Mouse (Mus musculus) CH12.LX (cell line): ENCODE data around the gene Inppl1. TPM values are rescaled to one million over a fixed set of nuclear protein-coding genes. Genes with fewer than 3 reads are reported as not detected.

Experiments
- DNase-seq: peaks from one replicate; pipeline ENCODE4 v3.0.0-alpha.2; 2013; ENCODE audit errors: extremely low read depth
- H3K27ac ChIP-seq: 2 replicates; pipeline ENCODE4 v1.5.1; 2012; ENCODE audit warnings: low read depth, mild to moderate bottlenecking, control low read depth, moderate library complexity; ENCODE audit not compliant: insufficient read depth
- H3K27me3 ChIP-seq: replicated peaks from 2 replicates; pipeline ENCODE3; 2012; ENCODE audit warnings: inconsistent platforms
- H3K36me3 ChIP-seq, 2 experiments: replicated peaks in 1 of 2; 2 replicates each; pipeline versions ENCODE3 to v1.6.1; 2012; ENCODE audit warnings: inconsistent platforms in 1 of 2, low read length in 1 of 2, mild to moderate bottlenecking in 1 of 2, mixed read lengths in 1 of 2, moderate library complexity in 1 of 2; ENCODE audit not compliant: control insufficient read depth in 1 of 2, insufficient read depth in 1 of 2
- H3K4me1 ChIP-seq, 2 experiments: 2 replicates each; pipeline ENCODE4 v1.6.1; 2012; ENCODE audit warnings: inconsistent platforms in 1 of 2, moderate library complexity in 1 of 2; ENCODE audit not compliant: insufficient read depth in 2 of 2, control insufficient read depth in 1 of 2
- H3K4me2 ChIP-seq: 2 replicates; pipeline ENCODE4 v1.6.1; 2012; ENCODE audit warnings: low read depth, mild to moderate bottlenecking, control low read depth; ENCODE audit not compliant: poor library complexity, insufficient read depth, severe bottlenecking
- H3K4me3 ChIP-seq, 3 experiments: fragments of 150-350 bp in 1 of 3; sonication (generic) in 1 of 3; replicated peaks in 1 of 3; 2 replicates each; pipeline versions ENCODE3 to v1.5.1; 2011 to 2012; ENCODE audit warnings: low read depth in 2 of 3, low read length in 2 of 3, mild to moderate bottlenecking in 2 of 3, moderate library complexity in 2 of 3, control low read depth in 1 of 3, improper control_type of control experiment in 1 of 3, inconsistent platforms in 1 of 3, mixed read lengths in 1 of 3; ENCODE audit not compliant: poor library complexity in 1 of 3
- H3K79me2 ChIP-seq: replicated peaks from 2 replicates; pipeline ENCODE4 v1.6.1; 2012; ENCODE audit warnings: mild to moderate bottlenecking, moderate library complexity; ENCODE audit not compliant: control insufficient read depth, poor library complexity, insufficient read depth, severe bottlenecking; ENCODE audit errors: extremely low read depth
- H3K9ac ChIP-seq: 2 replicates; pipeline ENCODE4 v1.6.1; 2012; ENCODE audit warnings: low read depth, mild to moderate bottlenecking, control low read depth, moderate library complexity; ENCODE audit not compliant: insufficient read depth
- H3K9me3 ChIP-seq: replicated peaks from 2 replicates; pipeline ENCODE3; 2012; ENCODE audit warnings: low read length, inconsistent platforms, mixed read lengths
- BHLHE40 ChIP-seq: IDR thresholded peaks from 2 replicates; pipeline ENCODE4 v1.6.1; 2011; ENCODE audit warnings: mild to moderate bottlenecking, low read depth, low read length, improper control_type of control experiment
- CHD1 ChIP-seq: IDR thresholded peaks from 2 replicates; pipeline ENCODE4 v1.6.1; 2012; ENCODE audit warnings: low read depth, low read length, improper control_type of control experiment, inconsistent platforms
- CHD2 ChIP-seq: IDR thresholded peaks from 2 replicates; pipeline ENCODE4 v1.6.1; 2011; ENCODE audit warnings: low read length, improper control_type of control experiment
- CTCF ChIP-seq, 2 experiments: IDR thresholded peaks in 1 of 2; conservative IDR thresholded peaks in 1 of 2; 2 replicates each; pipeline ENCODE4 v1.5.1; 2011 to 2012; ENCODE audit warnings: low read depth in 2 of 2, low read length in 2 of 2, improper control_type of control experiment in 1 of 2, inconsistent platforms in 1 of 2, mild to moderate bottlenecking in 1 of 2, moderate library complexity in 1 of 2
- E2F4 ChIP-seq: IDR thresholded peaks from 2 replicates; pipeline ENCODE4 v1.6.1; 2011; ENCODE audit warnings: low read depth, low read length, improper control_type of control experiment; ENCODE audit not compliant: insufficient replicate concordance
- ELF1 ChIP-seq: IDR thresholded peaks from 2 replicates; pipeline ENCODE4 v1.6.1; 2014; ENCODE audit warnings: low read depth, mild to moderate bottlenecking, inconsistent platforms, low read length, improper control_type of control experiment
- EP300 ChIP-seq: IDR thresholded peaks from 2 replicates; pipeline ENCODE4 v1.6.1; 2011; ENCODE audit warnings: low read length, improper control_type of control experiment
- ETS1 ChIP-seq: conservative IDR thresholded peaks from 2 replicates; pipeline ENCODE4 v1.6.1; 2012; ENCODE audit warnings: low read depth, mild to moderate bottlenecking, inconsistent platforms, low read length, improper control_type of control experiment, moderate library complexity
- GABPA ChIP-seq: IDR thresholded peaks from 2 replicates; pipeline ENCODE4 v1.6.1; 2012; ENCODE audit warnings: low read depth, low read length, improper control_type of control experiment, inconsistent platforms; ENCODE audit not compliant: insufficient replicate concordance
- HCFC1 ChIP-seq: IDR thresholded peaks from 2 replicates; pipeline ENCODE4 v1.6.1; 2012; ENCODE audit warnings: low read depth, mild to moderate bottlenecking, inconsistent platforms, low read length, improper control_type of control experiment
- IRF4 ChIP-seq: IDR thresholded peaks from 2 replicates; pipeline ENCODE4 v1.6.1; 2014; ENCODE audit warnings: low read depth, mild to moderate bottlenecking, inconsistent platforms, low read length, improper control_type of control experiment
- JUN ChIP-seq: IDR thresholded peaks from 2 replicates; pipeline ENCODE4 v1.6.1; 2011; ENCODE audit warnings: low read depth, mild to moderate bottlenecking, low read length, improper control_type of control experiment, moderate library complexity; ENCODE audit not compliant: insufficient read depth
- JUND ChIP-seq: conservative IDR thresholded peaks from 2 replicates; pipeline ENCODE4 v1.6.1; 2011; ENCODE audit warnings: low read depth, low read length, improper control_type of control experiment
- KAT2A ChIP-seq: IDR thresholded peaks from 2 replicates; pipeline ENCODE4 v1.6.1; 2012; ENCODE audit warnings: low read length, improper control_type of control experiment, inconsistent platforms; ENCODE audit not compliant: insufficient replicate concordance
- MAFK ChIP-seq: IDR thresholded peaks from 2 replicates; pipeline ENCODE4 v1.6.1; 2011; ENCODE audit warnings: low read length, improper control_type of control experiment; ENCODE audit not compliant: insufficient replicate concordance
- MAX ChIP-seq: IDR thresholded peaks from 2 replicates; pipeline ENCODE4 v1.6.1; 2011; ENCODE audit warnings: low read length, improper control_type of control experiment
- MAZ ChIP-seq: IDR thresholded peaks from 2 replicates; pipeline ENCODE4 v1.6.1; 2012; ENCODE audit warnings: low read depth, mild to moderate bottlenecking, inconsistent platforms, low read length, improper control_type of control experiment, moderate library complexity
- MEF2A ChIP-seq: IDR thresholded peaks from 2 replicates; pipeline ENCODE4 v1.6.1; 2014; ENCODE audit warnings: low read depth, mild to moderate bottlenecking, inconsistent platforms, low read length, improper control_type of control experiment, borderline replicate concordance
- MXI1 ChIP-seq: IDR thresholded peaks from 2 replicates; pipeline ENCODE4 v1.6.1; 2011; ENCODE audit warnings: mild to moderate bottlenecking, low read depth, low read length, improper control_type of control experiment
- MYC ChIP-seq: IDR thresholded peaks from 2 replicates; pipeline ENCODE4 v1.6.1; 2011; ENCODE audit warnings: low read depth, mild to moderate bottlenecking, improper control_type of control experiment, low read length
- NELFE ChIP-seq: IDR thresholded peaks from 2 replicates; pipeline ENCODE4 v1.6.1; 2011; ENCODE audit warnings: low read depth, low read length, improper control_type of control experiment
- NRF1 ChIP-seq: IDR thresholded peaks from 2 replicates; pipeline ENCODE4 v1.6.1; 2014; ENCODE audit warnings: low read depth, mild to moderate bottlenecking, inconsistent platforms, low read length, improper control_type of control experiment, moderate library complexity
- PAX5 ChIP-seq: IDR thresholded peaks from 2 replicates; pipeline ENCODE4 v1.6.1; 2012; ENCODE audit warnings: low read length, inconsistent platforms, mixed read lengths
- POLR2A ChIP-seq: IDR thresholded peaks from 2 replicates; pipeline ENCODE4 v1.6.1; 2011; ENCODE audit warnings: low read depth, mild to moderate bottlenecking, improper control_type of control experiment, low read length
- POLR2AphosphoS2 ChIP-seq: IDR thresholded peaks from 2 replicates; pipeline ENCODE4 v1.6.1; 2011; ENCODE audit warnings: low read depth, low read length, improper control_type of control experiment
- RAD21 ChIP-seq: IDR thresholded peaks from 2 replicates; pipeline ENCODE4 v1.6.1; 2011; ENCODE audit warnings: low read depth, mild to moderate bottlenecking, low read length, improper control_type of control experiment, moderate library complexity
- RCOR1 ChIP-seq: conservative IDR thresholded peaks from 2 replicates; pipeline ENCODE4 v1.6.1; 2012; ENCODE audit warnings: low read depth, mild to moderate bottlenecking, inconsistent platforms, low read length, improper control_type of control experiment
- SIN3A ChIP-seq: IDR thresholded peaks from 2 replicates; pipeline ENCODE4 v1.6.1; 2012; ENCODE audit warnings: low read length, improper control_type of control experiment, inconsistent platforms
- SMC3 ChIP-seq: IDR thresholded peaks from 2 replicates; pipeline ENCODE4 v1.6.1; 2011; ENCODE audit warnings: low read depth, low read length, improper control_type of control experiment
- TBP ChIP-seq: conservative IDR thresholded peaks from 2 replicates; pipeline ENCODE4 v1.6.1; 2011; ENCODE audit warnings: low read depth, low read length, improper control_type of control experiment
- TCF12 ChIP-seq: IDR thresholded peaks from 2 replicates; pipeline ENCODE4 v1.6.1; 2014; ENCODE audit warnings: low read depth, mild to moderate bottlenecking, inconsistent platforms, low read length, improper control_type of control experiment
- UBTF ChIP-seq: IDR thresholded peaks from 2 replicates; pipeline ENCODE4 v1.6.1; 2012; ENCODE audit warnings: low read depth, mild to moderate bottlenecking, inconsistent platforms, low read length, improper control_type of control experiment, moderate library complexity
- USF1 ChIP-seq: IDR thresholded peaks from 2 replicates; pipeline ENCODE4 v1.6.1; 2014; ENCODE audit warnings: low read depth, mild to moderate bottlenecking, inconsistent platforms, low read length, improper control_type of control experiment
- USF2 ChIP-seq: conservative IDR thresholded peaks from 2 replicates; pipeline ENCODE4 v1.6.1; 2011; ENCODE audit warnings: low read depth, low read length, improper control_type of control experiment
- ZC3H11A ChIP-seq: IDR thresholded peaks from 2 replicates; pipeline ENCODE4 v1.6.1; 2012; ENCODE audit warnings: low read depth, mild to moderate bottlenecking, inconsistent platforms, low read length, improper control_type of control experiment
- ZKSCAN1 ChIP-seq: IDR thresholded peaks from 2 replicates; pipeline ENCODE4 v1.6.1; 2012; ENCODE audit warnings: low read depth, inconsistent platforms, low read length, improper control_type of control experiment, borderline replicate concordance
- ZMIZ1 ChIP-seq: IDR thresholded peaks from 2 replicates; pipeline ENCODE4 v1.6.1; 2012; ENCODE audit warnings: low read depth, mild to moderate bottlenecking, inconsistent platforms, low read length, improper control_type of control experiment
- ZNF384 ChIP-seq: IDR thresholded peaks from 2 replicates; pipeline ENCODE4 v1.6.1; 2012; ENCODE audit warnings: low read depth, low read length, improper control_type of control experiment, inconsistent platforms
- dilution Hi-C: fragments of 300-500 bp; cut with MboI; formaldehyde crosslinking; loops from 2 replicates; pipeline ENCODE4 v1.14.3; 2020; ENCODE audit warnings: low sequenced_read_pairs; ENCODE audit not compliant: extremely low pct_unique_long_range_greater_than_20kb, extremely low pct_ligation_motif_present
- in situ Hi-C: fragments of 300-500 bp; cut with MboI; formaldehyde crosslinking; loops from 3 replicates; pipeline ENCODE4 v1.14.3; 2019; ENCODE audit warnings: low sequenced_read_pairs, low pct_ligation_motif_present, low pct_unique_long_range_greater_than_20kb, mixed read lengths
- polyA plus RNA-seq: library from polyadenylated mRNA; unstranded; fragments of >175 nt; gene quantifications from 2 replicates; pipeline ENCODE4 v1.2.1, GENCODE M21; 2012; ENCODE audit warnings: low read depth; ENCODE audit not compliant: insufficient read length
- total RNA-seq, 2 experiments: library from RNA; depleted of rRNA; stranded (reverse); fragments of 300-350 nt in 1 of 2; fragments of >200 nt in 1 of 2; gene quantifications; 2 replicates each; pipeline ENCODE4 v1.2.3; 2012 to 2014

Inppl1 gene
- total and polyA plus RNA-seq, 3 experiments: 27.3 to 44.3 (median 37.9) TPM

DNA sequence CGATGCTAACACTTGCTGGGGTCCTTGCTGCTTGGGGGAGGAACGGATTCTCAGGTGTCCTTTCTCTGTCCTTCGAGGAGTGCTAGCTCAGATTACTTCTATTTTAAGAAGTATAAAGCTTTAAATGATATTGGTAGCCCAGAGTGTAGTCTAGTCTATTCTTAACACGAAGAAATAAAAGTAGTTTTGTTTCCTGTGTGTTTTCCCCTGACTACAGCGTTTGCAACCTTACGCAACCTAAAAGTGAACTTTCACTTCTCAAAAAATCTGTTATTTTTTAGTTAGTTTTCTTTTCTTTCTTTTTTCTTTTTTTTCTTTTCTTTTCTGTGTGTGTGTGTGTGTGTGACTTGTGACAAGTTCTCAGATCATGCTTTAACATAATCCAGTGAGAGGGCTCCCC, 13.7 kb upstream of the Inppl1 start:
- peaks cover 0 to 8% of the 10 kb centered on the region in 2 experiments; a peak in 2 of 4 replicates for H3K4me1 ChIP-seq
- H3K9ac ChIP-seq: no peak overlapping the region
- dilution Hi-C loops (no loop called here), in situ Hi-C loops (no loop called here)
- no peaks in the 10 kb centered on the region for H3K79me2 ChIP-seq
- H3K9me3 ChIP-seq: no peaks in the 10 kb centered on the region
- H3K27me3 ChIP-seq: no peaks in the 10 kb centered on the region
- H3K4me2 ChIP-seq: no peak overlapping the region
- TF ChIP-seq ZKSCAN1 (no peak), SMC3 (no peak), ELF1 (no peak), JUN (no peak), KAT2A (no peak), UBTF (no peak), TBP (no peak), MEF2A (peak; percentile 81), NRF1 (no peak), USF2 (no peak), ZNF384 (peak; percentile 65), RAD21 (no peak), CTCF (conservative IDR thresholded peaks at IDR 0.05 in 1 of 2, IDR thresholded peaks at IDR 0.05 in 1 of 2; ENCODE audit: low read depth in 2 of 2, low read length in 2 of 2) (no peak), JUND (no peak), POLR2A (no peak), MAFK (no peak), MYC (no peak), SIN3A (no peak), MXI1 (no peak), MAZ (no peak), TCF12 (no peak), MAX (no peak), POLR2AphosphoS2 (no peak), ETS1 (peak; percentile 33; the same call in 1 of the 2 replicates), PAX5 (no peak), BHLHE40 (no peak), ZC3H11A (no peak), CHD1 (no peak), ZMIZ1 (no peak), RCOR1 (no peak), GABPA (no peak), E2F4 (no peak), USF1 (no peak), IRF4 (peak; percentile 80), CHD2 (no peak), EP300 (peak; percentile 76), NELFE (no peak), HCFC1 (no peak)
- H3K27ac ChIP-seq: no peak overlapping the region
- no peaks in the 10 kb centered on the region for H3K36me3 ChIP-seq
- DNase-seq: no peak
- no peak overlapping the region for H3K4me3 ChIP-seq
